Mouse (Mus musculus) thymus, postnatal 0 days (tissue): ENCODE data around the gene Rnf115. TPM values are rescaled to one million over a fixed set of nuclear protein-coding genes. Genes with fewer than 3 reads are reported as not detected.

ENCODE experiments used
- DNase-seq: peaks from one replicate; pipeline ENCODE4 v3.0.0-alpha.2; 2015; ENCODE audit warnings: low spot score
- polyA plus RNA-seq: library from polyadenylated mRNA; unstranded; fragments of >200 nt; fragmentation: Nextera tagmentation; extraction: Ambion mirVana; gene quantifications from 2 replicates; pipeline ENCODE4 v1.2.1, GENCODE M21; 2015

Rnf115 gene
- polyA plus RNA-seq, 1 experiment from 2014 or later, result 65.9 TPM

- no peak for DNase-seq
Measured at GRCm38 (mm10) chr3:96772949-96773348, 45.5 kb downstream of the Rnf115 start.

GRCm38 (mm10) chr3:96777120-96777519 is 49.7 kb downstream of the Rnf115 start:
- no peak for DNase-seq

- no peak for DNase-seq
Measured at GRCm38 (mm10) chr3:96782236-96782635, 54.8 kb downstream of the Rnf115 start.

GRCm38 (mm10) chr3:96787784-96788183 is 60.3 kb downstream of the Rnf115 start:
- no peak for DNase-seq

- DNase-seq, result no peak
Measured at GRCm38 (mm10) chr3:96788506-96788905, 61.0 kb downstream of the Rnf115 start.

- no peak for DNase-seq
Measured at GRCm38 (mm10) chr3:96800254-96800653, 72.8 kb downstream of the Rnf115 start.

GRCm38 (mm10) chr3:96802214-96802613 is 74.8 kb downstream of the Rnf115 start:
- DNase-seq, result no peak

- no peak for DNase-seq
Measured at GRCm38 (mm10) chr3:96808136-96808535, 80.7 kb downstream of the Rnf115 start.

GRCm38 (mm10) chr3:96808651-96809050 is 81.2 kb downstream of the Rnf115 start:
- no peak for DNase-seq

- DNase-seq, result no peak
Measured at GRCm38 (mm10) chr3:96811232-96811631, 83.8 kb downstream of the Rnf115 start.

GRCm38 (mm10) chr3:96812395-96813091 is 85.1 kb downstream of the Rnf115 start:
- DNase-seq, result peak; percentile 89

GRCm38 (mm10) chr3:96813106-96813505 is 85.6 kb downstream of the Rnf115 start:
- DNase-seq, result peak; percentile 71

GRCm38 (mm10) chr3:96813591-96814244 is 86.3 kb downstream of the Rnf115 start:
- peak; percentile 13 for DNase-seq

GRCm38 (mm10) chr3:96814342-96814741 is 86.9 kb downstream of the Rnf115 start:
- peak; percentile 90 for DNase-seq

- no peak for DNase-seq
Measured at GRCm38 (mm10) chr3:96820116-96820915, 92.9 kb downstream of the Rnf115 start.

- DNase-seq, result no peak
Measured at GRCm38 (mm10) chr3:96821581-96821980, 94.1 kb downstream of the Rnf115 start.

- no peak for DNase-seq
Measured at GRCm38 (mm10) chr3:96823701-96824100, 96.2 kb downstream of the Rnf115 start.

- no peak for DNase-seq
Measured at GRCm38 (mm10) chr3:96824614-96825013, 97.2 kb downstream of the Rnf115 start.

GRCm38 (mm10) chr3:96825261-96825660 is 97.8 kb downstream of the Rnf115 start:
- DNase-seq, result no peak

- DNase-seq, result no peak
Measured at GRCm38 (mm10) chr3:96828308-96828864, 100.9 kb downstream of the Rnf115 start.

- DNase-seq, result no peak
Measured at GRCm38 (mm10) chr3:96828984-96829383, 101.5 kb downstream of the Rnf115 start, which contains the start of the genes Pdzk1 and Cd160. Gene Pdzk1, plus strand, starts transcription at chr3:96829284. Gene Cd160, minus strand, starts transcription at chr3:96829351.

GRCm38 (mm10) chr3:96829856-96830255 is 102.4 kb downstream of the Rnf115 start:
- no peak for DNase-seq
